1 mouse cellular context compared by ENCODE assay signal in the genomic region with DNA sequence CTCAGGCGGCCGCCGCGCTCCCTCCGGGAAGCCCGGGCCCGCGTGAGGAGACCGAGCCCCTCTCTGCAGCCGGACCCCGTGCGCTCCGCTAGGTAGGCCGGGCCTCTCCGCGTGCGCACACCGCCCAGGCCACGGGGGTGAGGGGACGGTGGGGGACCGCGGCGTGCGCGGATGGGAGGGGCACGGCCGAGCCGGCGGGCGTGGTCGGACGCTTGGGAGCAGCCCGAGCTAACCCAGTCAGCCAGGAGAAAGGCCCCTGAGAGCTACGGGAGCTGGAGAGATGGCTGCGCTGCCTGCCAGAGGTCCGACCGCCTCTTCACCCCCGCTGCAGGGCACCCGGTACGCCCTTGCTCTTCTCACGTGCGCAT.
A peak's percentile ranks its signal among the peaks of the same experiment; 100 is the strongest.
TF ChIP-seq lines count a peak whose summit lies in the region.

No protein-coding gene starts in this region.

TF ChIP-seq in MEL, 35 proteins besides CTCF, POLR2A, EP300 and RAD21:
- TF ChIP-seq TAL1 (IDR thresholded peaks at IDR 0.05; ENCODE audit: low read length) (no peak), POLR2AphosphoS2 (IDR thresholded peaks at IDR 0.05; ENCODE audit: low read length) (no peak; the same call in 1 of the 2 replicates), MYC (IDR thresholded peaks at IDR 0.05; ENCODE audit: low read depth, low read length) (no peak), ZMIZ1 (IDR thresholded peaks at IDR 0.05; ENCODE audit: low read depth, low read length) (no peak), ELF1 (IDR thresholded peaks at IDR 0.05; ENCODE audit: low read depth, low read length) (no peak), ETS1 (IDR thresholded peaks at IDR 0.05; ENCODE audit: low read depth, low read length) (0 out of 2 replicates have a peak, but pooled peaks have one; percentile 14), GABPA (IDR thresholded peaks at IDR 0.05; ENCODE audit: low read depth, low read length) (no peak), NRF1 (IDR thresholded peaks at IDR 0.05; ENCODE audit: insufficient read depth, low read depth, low read length, poor library complexity, severe bottlenecking) (no peak), MAFK (IDR thresholded peaks at IDR 0.05; ENCODE audit: borderline replicate concordance, low read depth, low read length) (no peak), MXI1 (IDR thresholded peaks at IDR 0.05; ENCODE audit: low read depth, low read length) (peak; percentile 84; the same call in 1 of the 2 replicates), MYB (IDR thresholded peaks at IDR 0.05; ENCODE audit: low read depth, low read length) (no peak), GATA1 (IDR thresholded peaks at IDR 0.05; ENCODE audit: low read depth, low read length) (no peak), MAX (IDR thresholded peaks at IDR 0.05; ENCODE audit: low read length) (peak; percentile 83), USF2 (IDR thresholded peaks at IDR 0.05; ENCODE audit: borderline replicate concordance in 1 of 2, insufficient read depth in 1 of 2, low read depth in 1 of 2, low read length in 2 of 2) (no peak), MAZ (IDR thresholded peaks at IDR 0.05; ENCODE audit: low read depth, low read length) (peak; percentile 58; the same call in 1 of the 2 replicates), BHLHE40 (IDR thresholded peaks at IDR 0.05; ENCODE audit: borderline replicate concordance, low read depth, low read length) (0 out of 2 replicates have a peak, but pooled peaks have one; percentile 8), NELFE (IDR thresholded peaks at IDR 0.05; ENCODE audit: low read depth, low read length) (no peak), ZC3H11A (IDR thresholded peaks at IDR 0.05; ENCODE audit: low read depth, low read length) (no peak), SIN3A (IDR thresholded peaks at IDR 0.05; ENCODE audit: low read length) (peak; percentile 22; the same call in 1 of the 2 replicates), USF1 (IDR thresholded peaks at IDR 0.05; ENCODE audit: low read depth, low read length) (0 out of 2 replicates have a peak, but pooled peaks have one; percentile 36), ZKSCAN1 (IDR thresholded peaks at IDR 0.05; ENCODE audit: low read depth, low read length) (no peak), HCFC1 (IDR thresholded peaks at IDR 0.05; ENCODE audit: low read depth, low read length) (no peak), UBTF (IDR thresholded peaks at IDR 0.05; ENCODE audit: borderline replicate concordance, insufficient read depth, low read depth, low read length) (0 out of 2 replicates have a peak, but pooled peaks have one; percentile 64), TCF12 (IDR thresholded peaks at IDR 0.05; ENCODE audit: low read depth, low read length) (no peak), KAT2A (conservative IDR thresholded peaks at IDR 0.05; ENCODE audit: low read depth, low read length) (no peak), POLR2AphosphoS5 (IDR thresholded peaks at IDR 0.05; ENCODE audit: borderline replicate concordance, low read depth, low read length) (no peak), SMC3 (IDR thresholded peaks at IDR 0.05; ENCODE audit: low read depth, low read length) (no peak), CHD1 (IDR thresholded peaks at IDR 0.05; ENCODE audit: low read depth, low read length) (no peak)
